Mouse (Mus musculus) regulatory T cell (primary cell): ENCODE results near the gene Smg9.

Experiments used
- in situ Hi-C: fragments of 300-600 bp; cut with MboI, MseI; formaldehyde crosslinking; loops from one replicate; pipeline ENCODE4 v1.15.1; 2025; ENCODE audit warnings: high pct_unique_total_duplicates

Smg9 gene

DNA sequence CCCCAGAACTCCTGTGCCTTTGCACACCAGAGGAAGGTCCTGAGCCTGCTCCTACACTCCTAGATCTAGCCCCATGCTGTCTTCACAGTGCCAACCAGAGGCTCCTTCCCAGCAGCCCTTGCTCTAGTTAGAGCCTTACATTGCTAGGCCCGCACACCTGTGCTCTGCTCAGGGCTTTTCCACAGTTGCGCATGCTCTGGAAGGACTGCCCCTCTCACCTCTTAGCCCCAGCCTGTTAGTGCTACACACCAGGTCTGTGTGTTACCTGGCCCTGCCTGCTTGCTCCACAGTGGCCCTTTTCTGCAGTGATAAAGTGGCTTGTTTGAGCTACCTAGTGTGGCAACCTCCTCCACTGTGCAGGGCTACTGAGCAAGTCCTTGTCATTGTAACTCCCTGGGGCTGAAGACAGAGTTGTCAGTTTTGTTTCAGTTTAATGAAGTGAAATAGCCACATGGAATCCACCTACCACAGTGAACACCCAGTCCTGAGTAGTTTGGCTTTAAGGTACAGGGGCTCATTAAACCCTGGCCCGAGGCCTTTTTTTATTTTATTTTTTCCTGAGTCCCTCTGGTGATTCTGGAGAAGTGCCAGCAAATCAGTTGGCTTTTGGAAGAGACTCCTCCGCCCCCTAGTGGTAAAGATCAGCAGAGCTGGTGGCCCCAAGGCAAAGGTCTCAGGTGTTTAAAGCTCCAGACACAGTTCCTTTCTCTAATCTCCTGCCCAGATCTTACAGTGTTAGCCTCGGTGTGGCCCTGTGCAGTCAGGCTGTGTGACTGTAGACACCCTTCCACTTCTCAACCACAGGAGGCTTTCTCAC, 7.3 kb downstream of the Smg9 start:
- in situ Hi-C loops, result no loop called here

DNA sequence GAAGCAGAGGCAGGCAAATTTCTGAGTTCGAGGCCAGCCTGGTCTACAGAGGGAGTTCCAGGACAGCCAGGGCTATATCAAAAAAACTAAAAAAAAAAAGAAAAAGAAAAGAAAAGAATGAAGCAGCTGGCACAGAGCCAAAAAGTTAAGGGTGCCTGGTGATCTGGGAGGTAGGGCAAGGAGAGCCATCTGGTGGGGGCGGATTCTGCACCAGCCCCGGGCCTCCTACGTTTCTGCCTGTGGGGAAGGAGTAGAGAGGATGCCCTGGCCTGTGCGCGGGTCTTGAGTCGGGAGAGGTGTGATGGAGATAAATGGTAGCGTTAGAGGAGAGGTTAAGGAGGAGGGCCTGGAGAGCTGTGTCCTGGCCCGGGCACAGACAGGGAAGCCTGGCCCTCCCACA, 8.8 kb downstream of the Smg9 start:
- in situ Hi-C loops, result no loop called here

DNA sequence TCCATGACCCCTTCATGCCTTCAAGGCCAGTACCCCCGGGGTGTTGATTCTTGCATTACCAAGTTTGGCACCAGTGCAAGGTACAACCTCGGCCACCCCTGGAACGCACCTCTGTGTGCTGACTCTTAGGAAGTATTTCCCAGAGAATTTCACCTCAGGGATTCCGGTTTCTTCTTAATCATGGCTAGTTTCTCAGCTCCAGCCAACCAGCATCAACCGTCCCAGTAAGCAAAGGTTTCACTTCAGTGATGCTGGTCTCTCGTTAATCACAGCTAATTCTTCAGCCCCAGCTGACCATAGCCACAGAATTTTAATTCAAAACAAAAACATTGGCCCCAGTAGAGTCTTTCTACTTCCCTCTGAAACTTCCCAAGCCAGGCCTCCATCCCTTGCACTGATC, 10.7 kb downstream of the Smg9 start:
- in situ Hi-C loops, result loop anchor here (10.0 kb wide), 1 partner anchor 445 kb away; no protein-coding TSS in a partner anchor

DNA sequence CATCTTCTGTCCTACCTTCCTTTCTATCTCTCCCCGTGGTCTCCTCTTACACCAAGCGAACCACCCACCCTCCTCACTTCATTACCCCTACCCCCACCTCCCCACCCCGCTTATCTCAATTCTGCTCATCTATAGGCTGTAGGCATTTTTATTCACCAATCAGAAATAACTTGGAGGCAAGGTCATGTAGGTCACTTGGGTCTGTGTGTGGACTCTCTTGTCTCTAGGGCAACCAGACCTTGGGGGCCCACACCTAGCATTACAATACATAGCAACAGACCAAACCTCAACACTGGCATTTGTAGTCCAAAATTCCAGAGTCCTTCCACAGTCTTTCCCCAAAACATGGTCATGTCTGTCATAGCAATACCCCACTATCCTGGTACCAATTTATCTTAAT, 11.4 kb downstream of the Smg9 start:
- in situ Hi-C loops, result loop anchor here (10.0 kb wide), 1 partner anchor 446 kb away; no protein-coding TSS in a partner anchor

DNA sequence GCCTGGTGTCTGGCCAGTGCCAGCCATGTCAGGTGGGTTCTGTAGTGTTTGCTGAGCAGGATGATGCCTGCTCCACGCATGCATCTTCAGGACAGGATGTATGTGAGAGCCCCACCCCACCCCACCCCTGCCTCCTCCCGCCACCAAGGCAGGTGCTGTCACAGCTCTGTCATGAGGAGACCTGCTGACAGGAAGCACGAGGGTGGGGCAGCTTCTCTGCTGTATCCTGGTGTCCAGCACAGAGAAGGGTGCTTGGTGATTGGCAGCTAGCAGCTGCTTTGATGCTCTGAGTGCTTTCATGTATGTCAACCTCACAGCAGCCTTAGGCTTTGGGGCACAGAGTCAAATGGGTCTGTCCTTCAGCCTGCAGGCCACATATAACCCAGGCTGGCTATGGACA, 14.2 kb downstream of the Smg9 start:
- in situ Hi-C loops, result loop anchor here (10.0 kb wide), 1 partner anchor 449 kb away; no protein-coding TSS in a partner anchor

DNA sequence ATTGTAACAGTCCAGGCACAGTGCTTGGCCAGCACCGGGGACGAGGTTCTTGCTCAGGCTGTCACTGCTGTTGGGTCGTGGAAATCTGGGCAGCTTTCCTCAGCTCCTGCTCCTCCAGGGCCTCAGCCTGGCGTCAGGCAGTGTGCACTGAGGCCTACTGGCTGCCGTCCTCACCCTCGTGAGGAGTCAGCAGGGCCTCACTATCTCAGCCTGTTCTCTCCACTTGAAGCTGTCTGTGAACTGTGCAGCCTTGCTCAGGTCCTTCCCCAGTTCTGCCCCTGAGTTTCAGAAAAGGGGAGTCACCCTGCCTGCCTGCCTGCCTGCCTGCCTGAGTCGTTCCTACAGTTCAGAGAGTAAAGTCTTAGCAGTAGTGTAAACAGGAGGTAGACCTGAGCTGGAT, 15.8 kb downstream of the Smg9 start:
- in situ Hi-C loops, result loop anchor here (10.0 kb wide), 1 partner anchor 450 kb away; no protein-coding TSS in a partner anchor

DNA sequence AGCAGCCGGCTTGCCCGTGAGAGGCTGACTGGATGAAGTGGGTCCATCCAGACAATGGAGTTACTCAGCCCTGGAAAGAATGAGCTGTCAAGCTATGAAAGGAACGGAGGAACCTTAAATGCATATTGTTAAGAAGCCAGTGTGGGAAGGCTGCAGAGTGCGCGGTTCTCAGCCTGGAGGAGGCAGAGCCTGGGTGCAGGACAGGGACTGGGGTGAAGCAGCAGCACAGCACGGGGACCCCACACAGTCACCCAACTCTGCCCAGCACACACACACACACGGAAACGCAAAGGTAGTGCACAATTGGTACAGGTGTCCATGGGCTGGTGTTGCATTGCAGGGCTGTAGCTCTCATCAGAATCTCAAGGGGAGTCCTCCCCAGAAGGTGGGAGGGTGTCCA, 20.2 kb downstream of the Smg9 start:
- in situ Hi-C loops, result loop anchor here (10.0 kb wide), 1 partner anchor 455 kb away; no protein-coding TSS in a partner anchor

DNA sequence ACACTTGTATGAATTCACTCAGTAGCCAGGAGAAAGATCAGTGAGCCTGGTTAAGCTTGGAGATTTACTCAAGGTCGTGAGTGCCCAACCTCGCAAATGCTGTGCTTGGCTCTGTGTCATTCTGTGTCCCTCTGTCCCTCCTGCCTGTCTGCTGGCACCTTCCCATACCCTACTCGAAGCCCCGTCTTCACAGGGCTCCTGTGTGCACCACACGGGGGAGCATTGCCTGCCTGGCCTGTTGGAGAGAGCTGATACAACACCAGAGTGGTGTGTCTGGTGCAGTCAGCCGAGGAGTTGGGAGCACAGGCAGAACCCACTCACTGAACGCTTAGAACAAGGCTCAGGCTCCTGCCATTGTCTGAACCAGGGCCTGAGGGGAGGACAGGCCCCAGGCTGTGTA, 22.2 kb downstream of the Smg9 start:
- in situ Hi-C loops, result no loop called here

DNA sequence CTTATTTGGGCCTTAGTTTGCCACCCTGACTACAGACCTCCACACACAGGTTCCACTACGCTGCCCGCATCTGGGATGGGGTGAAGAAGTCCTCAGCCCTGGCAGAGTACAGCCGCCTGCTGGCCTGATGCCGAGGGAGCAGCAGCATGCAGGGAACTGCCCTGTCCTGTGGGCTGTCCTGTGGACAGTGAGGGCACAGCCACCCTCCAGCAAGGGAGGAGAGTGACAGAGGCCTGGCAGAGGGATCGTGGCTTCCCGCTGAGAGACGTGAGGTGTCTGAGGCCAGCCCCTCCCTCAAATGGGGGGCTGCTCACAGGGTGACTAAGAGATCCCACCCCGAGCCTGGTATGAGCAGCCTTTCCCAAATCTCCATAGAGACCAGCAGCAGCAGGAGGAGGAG, 22.8 kb downstream of the Smg9 start:
- in situ Hi-C loops, result no loop called here

DNA sequence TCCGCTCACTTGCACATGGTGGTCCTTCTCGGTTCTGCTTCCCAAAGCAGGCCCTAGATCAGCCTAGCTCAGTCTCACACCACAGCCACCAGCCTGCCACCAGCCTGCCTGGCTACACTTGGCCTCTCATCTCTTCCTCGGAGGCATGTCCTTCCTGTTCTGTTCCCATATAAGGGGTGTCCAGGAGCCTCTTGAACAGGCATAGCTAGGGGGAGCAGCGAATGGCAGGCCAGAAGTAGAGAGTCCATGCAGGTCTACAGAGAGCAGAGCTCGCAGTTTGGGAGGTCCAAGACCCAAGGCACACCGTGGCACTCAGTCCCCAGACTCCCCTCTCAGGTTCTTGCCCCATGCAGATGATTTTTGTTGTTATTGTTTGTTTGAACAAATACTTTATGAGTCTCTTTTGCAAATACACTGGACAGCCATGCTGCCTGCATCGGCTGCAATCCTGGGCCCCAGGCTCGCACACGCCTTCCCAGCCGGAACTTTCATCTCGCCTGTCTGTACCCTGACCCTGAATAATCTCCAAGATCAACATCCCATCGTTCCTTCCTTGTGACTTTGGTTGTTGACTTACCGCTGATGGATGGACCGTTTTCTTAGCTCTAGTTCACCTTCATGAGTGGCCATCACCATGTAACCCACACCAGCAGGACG, 23.8 kb downstream of the Smg9 start:
- in situ Hi-C loops, result no loop called here

DNA sequence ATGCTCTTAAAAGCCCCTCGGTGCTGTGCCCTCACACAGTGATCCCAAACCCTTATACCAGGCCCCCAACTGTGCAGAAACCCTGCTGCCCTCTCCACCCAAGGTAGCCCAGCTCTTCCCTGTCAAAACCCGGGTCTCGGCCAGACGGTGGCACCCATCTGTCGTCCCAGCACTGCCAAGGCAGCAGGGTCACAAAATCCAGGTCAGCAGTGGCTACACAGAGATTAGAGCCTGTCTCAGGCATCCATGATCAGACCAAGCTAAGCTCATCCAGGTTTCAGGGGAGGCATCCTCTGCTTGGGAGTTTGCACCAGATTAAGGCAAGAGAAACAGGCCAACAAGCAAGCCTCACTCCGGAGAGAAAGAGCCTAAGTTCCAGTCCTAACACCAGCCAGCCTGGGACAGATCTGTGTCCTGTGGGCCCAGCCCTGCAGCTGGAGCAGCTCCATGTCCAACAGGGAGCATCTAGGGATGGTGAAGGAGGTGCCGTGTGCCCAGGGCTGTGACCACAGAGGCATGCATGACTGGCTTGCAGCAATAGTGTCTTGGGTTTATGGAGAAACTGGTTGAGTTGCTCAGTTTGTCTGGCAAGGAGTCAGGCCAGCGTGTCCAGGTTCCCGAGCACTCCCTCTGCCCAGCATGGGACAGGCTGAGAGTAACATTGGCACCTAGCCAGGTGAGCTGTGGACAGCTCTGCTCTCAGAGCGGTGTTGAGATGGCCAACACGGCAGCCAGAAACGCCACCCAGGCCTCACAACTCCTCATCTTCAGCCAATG, 24.7 kb downstream of the Smg9 start:
- in situ Hi-C loops, result no loop called here

DNA sequence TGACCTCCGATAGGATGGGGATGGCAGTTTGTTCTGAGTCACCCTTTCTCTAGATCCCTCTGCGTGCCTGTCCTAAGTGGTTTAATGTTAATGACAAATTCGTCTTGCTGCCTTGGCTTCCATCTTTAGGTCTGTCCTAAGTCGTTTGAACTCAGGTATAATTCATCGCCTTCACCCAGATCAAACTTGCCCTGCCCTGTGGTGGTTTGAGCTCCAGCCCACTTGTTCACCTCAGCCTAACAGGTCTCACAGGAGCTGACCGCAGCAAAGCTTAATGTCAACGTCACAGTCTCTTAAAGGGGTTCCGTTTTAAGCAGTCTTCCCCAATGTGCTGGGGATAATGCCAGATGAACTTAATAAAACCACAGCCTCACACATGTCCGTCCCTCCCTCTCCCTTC, 26.5 kb downstream of the Smg9 start:
- in situ Hi-C loops, result no loop called here

DNA sequence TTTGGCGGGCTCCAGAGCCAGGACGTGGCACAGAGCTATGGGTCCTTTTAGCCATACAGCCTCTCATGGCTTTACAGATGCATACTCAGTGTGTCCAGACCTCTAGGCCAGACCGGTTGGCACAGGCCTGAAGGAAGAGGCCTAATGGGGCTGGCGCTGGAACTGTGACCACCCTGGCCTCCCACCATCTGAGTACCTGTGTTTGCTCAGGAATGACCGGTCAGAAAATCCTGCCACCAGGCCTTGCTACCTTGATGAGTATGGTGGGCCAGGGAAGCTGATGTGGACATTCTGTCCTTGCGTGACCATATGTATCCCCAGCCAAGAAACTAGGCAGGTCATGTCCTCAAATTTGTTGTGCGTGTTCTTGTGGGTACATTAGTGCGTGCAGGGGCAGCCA, 27.7 kb downstream of the Smg9 start:
- in situ Hi-C loops, result no loop called here

DNA sequence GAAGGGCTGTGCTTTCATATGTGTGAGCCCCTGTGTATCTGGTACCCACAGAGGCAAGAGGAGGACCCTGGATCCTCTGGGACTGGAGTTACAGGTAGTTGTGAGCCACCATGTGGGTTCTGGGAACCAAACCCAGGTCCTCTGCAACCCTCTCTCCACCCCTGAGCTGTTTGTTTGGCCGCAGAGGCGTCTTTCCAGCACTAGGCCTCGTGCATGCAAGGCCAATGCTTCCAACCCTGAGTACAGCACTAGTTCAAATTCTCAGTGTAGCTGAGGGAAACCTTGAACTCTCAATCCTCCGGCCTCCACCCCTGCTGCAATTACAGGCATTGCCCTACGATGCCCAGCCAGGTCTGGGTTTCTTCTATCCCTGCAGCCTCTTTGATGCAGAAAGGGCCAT, 29.3 kb downstream of the Smg9 start:
- in situ Hi-C loops, result no loop called here

DNA sequence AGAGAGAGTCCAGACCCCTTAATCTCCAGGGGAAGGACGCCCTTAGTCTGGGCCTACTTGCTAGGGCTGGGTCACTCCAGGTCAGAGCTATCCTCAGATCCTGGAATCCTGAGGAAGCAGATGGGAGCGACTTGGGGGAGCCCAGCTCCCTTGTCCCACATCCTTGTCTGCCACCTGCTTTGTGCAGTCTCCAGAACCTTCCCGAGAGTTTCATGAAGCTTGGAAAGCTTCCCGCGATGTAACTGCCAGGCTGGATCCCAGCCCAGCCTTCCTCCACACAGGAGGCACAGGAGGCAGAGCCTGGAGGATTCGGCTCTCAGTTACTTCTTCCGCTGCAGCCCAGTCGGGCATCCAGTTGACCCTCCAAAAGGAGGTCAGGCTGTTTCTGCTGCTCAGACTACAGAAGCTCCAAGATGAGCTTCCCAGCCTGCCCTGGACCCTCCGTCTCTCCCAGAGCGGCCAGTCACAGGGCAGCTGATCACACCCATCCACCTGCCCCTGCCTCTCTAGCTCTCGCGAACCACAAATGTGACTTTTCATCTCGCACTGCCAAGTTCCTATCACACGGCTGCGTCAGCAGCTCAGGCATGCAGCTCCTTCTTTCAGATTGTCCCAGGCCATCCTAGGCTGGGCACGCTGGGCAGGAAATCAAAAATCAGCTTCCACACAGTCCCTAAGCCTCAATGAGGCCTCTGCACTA, 30.1 kb downstream of the Smg9 start:
- in situ Hi-C loops, result no loop called here

DNA sequence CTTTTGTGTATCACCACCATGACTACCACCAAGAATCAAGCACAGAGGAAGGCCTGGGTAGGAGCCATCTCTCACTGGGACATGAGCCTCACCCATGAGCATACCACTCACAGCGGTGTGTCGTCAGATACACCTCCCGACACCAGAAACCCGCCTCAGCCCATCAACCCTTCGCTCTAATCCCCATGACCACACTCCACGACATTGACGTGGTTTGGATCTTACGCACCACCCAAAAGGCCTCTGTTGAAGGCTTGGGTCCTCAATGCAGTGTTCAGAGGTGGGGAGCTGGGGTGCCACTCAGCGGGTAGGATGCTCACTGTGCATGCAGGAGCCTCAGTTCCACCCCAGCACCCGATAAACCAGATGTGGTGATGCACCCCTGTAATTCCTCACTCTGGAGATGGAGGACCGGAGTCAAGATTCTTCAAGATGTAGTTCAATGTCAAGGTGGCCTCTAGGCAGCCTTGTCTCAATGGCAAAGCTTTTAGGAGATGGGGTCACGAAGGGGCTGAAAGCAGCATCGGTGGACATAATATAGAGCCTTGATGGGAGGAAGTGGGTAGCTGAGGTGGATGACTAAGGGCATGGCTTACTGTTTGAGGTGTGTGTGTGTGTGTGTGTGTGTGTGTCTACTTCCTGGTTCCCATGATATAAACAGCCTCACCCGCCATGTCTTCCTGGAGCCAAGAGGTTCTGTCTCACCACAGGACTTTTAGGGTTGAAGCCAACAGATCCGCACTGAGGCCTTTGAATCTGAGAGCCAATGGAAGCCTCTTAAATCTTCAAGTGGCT, 31.3 kb downstream of the Smg9 start:
- in situ Hi-C loops, result no loop called here

DNA sequence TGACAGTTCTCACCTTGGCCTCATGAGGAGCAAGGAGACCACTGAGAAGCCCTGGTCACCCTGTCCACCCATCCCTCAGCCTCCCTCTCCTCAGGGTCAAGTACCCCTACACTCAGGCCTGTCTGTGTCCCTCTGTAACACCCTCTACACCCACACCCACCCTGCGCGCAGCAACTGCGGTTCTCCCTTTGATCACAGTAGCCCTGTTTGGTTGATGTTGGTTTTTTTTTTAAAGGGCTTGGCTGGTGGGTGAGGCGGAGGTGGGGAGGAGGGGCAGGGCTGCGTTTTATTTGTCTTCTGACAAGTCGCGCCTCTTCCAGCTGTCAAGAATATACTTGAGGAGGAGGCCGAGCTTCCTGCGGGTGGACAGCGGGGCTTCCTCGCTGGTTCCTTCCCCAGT, 32.3 kb downstream of the Smg9 start:
- in situ Hi-C loops, result no loop called here

DNA sequence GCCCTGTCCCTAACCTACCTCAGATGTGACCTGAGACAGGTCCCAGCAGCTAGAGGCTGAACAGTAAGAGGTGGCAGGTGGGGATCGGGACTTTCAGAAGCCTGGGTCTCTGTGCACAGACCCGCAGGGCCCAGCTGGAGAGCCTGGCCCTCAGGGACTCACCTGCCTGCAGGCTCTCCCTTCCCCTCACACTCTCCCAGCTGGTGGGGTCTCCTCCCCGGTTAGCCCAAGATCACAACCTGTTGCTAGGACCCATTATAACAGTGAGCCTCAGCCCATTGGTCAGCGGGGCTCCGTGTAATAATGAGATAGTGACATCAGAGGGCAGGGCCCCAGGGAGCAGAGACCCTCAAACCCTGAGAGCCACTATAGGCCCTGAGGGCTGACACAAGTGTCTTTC, 35.9 kb downstream of the Smg9 start:
- in situ Hi-C loops, result no loop called here

DNA sequence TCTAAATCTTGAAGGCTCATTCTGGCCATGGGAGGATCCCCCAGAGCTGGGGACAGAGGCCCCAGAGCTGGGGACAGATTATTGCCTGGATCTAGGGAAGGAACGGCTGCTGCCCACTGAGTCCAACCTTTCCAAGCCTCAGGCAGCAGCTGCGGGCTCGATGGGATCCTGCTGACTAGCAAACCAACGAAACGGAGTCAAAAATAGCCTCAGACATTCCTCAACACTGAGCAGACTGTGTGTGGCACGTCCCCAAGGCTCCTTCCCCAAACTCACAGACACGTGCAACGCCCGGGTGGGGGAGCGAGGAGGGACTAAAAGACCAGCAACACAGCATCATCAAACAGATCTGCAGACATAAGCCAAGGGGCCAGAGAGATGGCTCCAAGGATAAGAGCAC, 38.6 kb downstream of the Smg9 start:
- in situ Hi-C loops, result no loop called here

DNA sequence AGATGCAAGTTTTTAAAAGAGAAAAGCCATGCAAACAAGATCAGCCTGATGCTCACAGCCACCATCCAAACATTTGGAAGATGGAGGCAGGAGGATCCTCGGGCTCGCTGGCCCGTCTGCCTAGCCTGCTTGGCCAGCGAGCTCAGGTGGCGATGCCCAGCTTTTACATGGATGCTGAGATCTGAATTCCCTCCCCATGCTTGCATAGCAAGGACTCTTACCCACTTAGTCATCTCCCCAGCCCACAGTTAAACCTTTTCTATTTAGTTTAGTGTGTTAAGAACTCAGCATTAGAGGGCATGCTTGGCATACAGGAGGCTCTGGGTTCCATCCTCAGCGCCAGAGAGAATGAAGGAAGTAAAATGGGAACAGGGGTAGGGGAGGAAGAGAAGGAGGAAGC, 39.8 kb downstream of the Smg9 start:
- in situ Hi-C loops, result no loop called here

DNA sequence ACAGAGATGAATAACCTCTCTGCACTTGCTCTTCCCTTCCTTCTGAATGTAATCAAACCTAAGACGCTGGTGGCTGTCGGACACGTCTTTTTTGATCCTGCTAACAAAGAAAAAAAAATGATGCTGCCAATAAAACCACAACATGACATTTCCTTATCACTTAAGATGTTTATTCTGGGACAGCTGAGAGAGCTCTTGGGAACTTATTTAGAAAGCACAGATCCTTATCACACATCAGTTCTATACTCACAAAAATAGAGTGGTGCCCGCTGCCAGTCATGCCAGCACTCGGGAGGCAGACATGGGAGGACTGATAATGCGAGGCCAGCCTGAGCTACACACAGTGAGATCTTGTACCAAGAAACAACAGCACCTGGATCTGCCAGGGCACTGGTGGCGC, 40.5 kb downstream of the Smg9 start:
- in situ Hi-C loops, result no loop called here
